Mouse (Mus musculus) forebrain, embryonic 11.5 days (tissue): ENCODE results near the gene Fblim1. TPM values are rescaled to one million over a fixed set of nuclear protein-coding genes. Genes with fewer than 3 reads are reported as not detected.

Experiments used
- ATAC-seq: fragments of 200-750 bp; cut with Nextera tagmentation; replicated peaks from 2 replicates; pipeline ENCODE4 v1.8.0; 2017; ENCODE audit warnings: moderate TSS enrichment; ENCODE audit not compliant: low FRiP score
- DNase-seq: peaks from one replicate; pipeline ENCODE4 v3.0.0-alpha.2; 2017; ENCODE audit warnings: low spot score
- H3K27ac ChIP-seq: fragments of 300-500 bp; sonication (generic); 2 replicates; pipeline ENCODE4 v1.5.1; 2014; ENCODE audit warnings: low read depth, low read length
- H3K27me3 ChIP-seq: fragments of 300-500 bp; sonication (generic); 2 replicates; pipeline ENCODE4 v1.6.1; 2014; ENCODE audit warnings: mild to moderate bottlenecking, low read length, mixed read lengths; ENCODE audit not compliant: control insufficient read depth, insufficient read depth
- H3K36me3 ChIP-seq: fragments of 300-500 bp; sonication (generic); 2 replicates; pipeline ENCODE4 v1.6.1; 2014; ENCODE audit warnings: mild to moderate bottlenecking, low read length, moderate library complexity, mixed read lengths; ENCODE audit not compliant: control insufficient read depth, insufficient read depth
- H3K4me1 ChIP-seq: fragments of 300-500 bp; sonication (generic); replicated peaks from 2 replicates; pipeline ENCODE4 v1.6.1; 2014; ENCODE audit warnings: low read length, mixed read lengths; ENCODE audit not compliant: control insufficient read depth, insufficient read depth
- H3K4me2 ChIP-seq: fragments of 300-500 bp; sonication (generic); 2 replicates; pipeline ENCODE4 v1.6.1; 2014; ENCODE audit warnings: low read depth, mild to moderate bottlenecking, low read length, moderate library complexity, mixed read lengths; ENCODE audit not compliant: severe bottlenecking
- H3K4me3 ChIP-seq: fragments of 300-500 bp; sonication (generic); 2 replicates; pipeline ENCODE4 v1.5.1; 2014; ENCODE audit warnings: low read depth, low read length
- H3K9ac ChIP-seq: fragments of 300-500 bp; sonication (generic); 2 replicates; pipeline ENCODE4 v1.6.1; 2014; ENCODE audit warnings: low read length
- H3K9me3 ChIP-seq: fragments of 300-500 bp; sonication (generic); 2 replicates; pipeline ENCODE4 v1.6.1; 2016; ENCODE audit warnings: low read length, mixed read lengths; ENCODE audit not compliant: control insufficient read depth
- WGBS: fragments of 180-500 bp; shearing (Covaris S2); extraction: QIAGEN DNeasy Blood & Tissue Kit; methylation state at CpG from one replicate; pipeline ENCODE4 v1.1.7; 2014; 5-methylcytosine and 5-hydroxymethylcytosine counted together
- polyA plus RNA-seq: library from polyadenylated mRNA; unstranded; fragments of >200 nt; fragmentation: Nextera tagmentation; extraction: Ambion mirVana; gene quantifications from 2 replicates; pipeline ENCODE4 v1.2.1, GENCODE M21; 2014

The Fblim1 gene
- polyA plus RNA-seq, 1 experiment from 2014 or later, result 21.4 TPM

DNA sequence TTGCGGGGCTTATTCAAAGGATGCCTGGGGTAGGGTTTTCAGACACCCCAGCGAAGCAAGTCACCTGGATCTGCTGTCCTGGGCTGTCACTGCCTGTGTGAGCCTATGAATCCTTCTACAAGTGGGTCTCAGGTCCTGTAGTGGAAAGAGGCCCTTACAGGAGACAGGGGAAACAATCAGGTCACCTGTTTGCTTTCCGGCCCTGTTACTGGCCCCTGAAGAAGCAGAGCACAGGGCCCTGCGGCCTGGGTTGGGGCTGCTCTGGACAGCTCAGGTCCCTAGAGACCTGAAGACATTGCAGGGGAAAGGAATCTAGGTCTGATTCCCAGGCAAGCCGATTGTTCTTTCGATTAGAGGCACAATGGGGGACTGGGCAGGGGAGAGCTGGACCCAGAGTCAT lies 5.5 kb downstream of the Fblim1 start:
- H3K4me2 ChIP-seq, result no peak overlapping the region
- H3K4me3 ChIP-seq, result no peak overlapping the region
- DNase-seq (no peak), ATAC-seq (no peak)
- no peaks in the 10 kb centered on the region for H3K9me3 ChIP-seq
- H3K27me3 ChIP-seq, result peaks cover 21% of the 10 kb centered on the region
- H3K4me1 ChIP-seq, result peaks cover 16% of the 10 kb centered on the region; the same call in 1 of the 2 replicates
- no peak overlapping the region for H3K9ac ChIP-seq
- 19% methylated on average over 6 of the region's 6 CpGs for WGBS
- H3K36me3 ChIP-seq, result no peaks in the 10 kb centered on the region
- H3K27ac ChIP-seq, result no peak overlapping the region

GRCm38 (mm10) chr4:141599251-141600141 lies 6.4 kb downstream of the Fblim1 start:
- H3K27ac ChIP-seq, result no peak overlapping the region
- peaks cover 16% of the 10 kb centered on the region; the same call in 1 of the 2 replicates for H3K4me1 ChIP-seq
- peaks cover 21% of the 10 kb centered on the region for H3K27me3 ChIP-seq
- under 1% methylated on average over 28 of the region's 57 CpGs for WGBS
- peak overlapping the region; percentile 80 for H3K4me2 ChIP-seq
- H3K9ac ChIP-seq, result peak overlapping the region; percentile 56
- H3K4me3 ChIP-seq, result peak overlapping the region; percentile 46
- H3K36me3 ChIP-seq, result no peaks in the 10 kb centered on the region
- ATAC-seq (peak; percentile 25), DNase-seq (peak; percentile 75)
- no peaks in the 10 kb centered on the region for H3K9me3 ChIP-seq

- DNase-seq (no peak), ATAC-seq (no peak)
- H3K4me1 ChIP-seq, result peaks cover 16% of the 10 kb centered on the region; the same call in 1 of the 2 replicates
These were observed 7.0 kb downstream of the Fblim1 start for GRCm38 (mm10) chr4:141598894-141599250.

DNA sequence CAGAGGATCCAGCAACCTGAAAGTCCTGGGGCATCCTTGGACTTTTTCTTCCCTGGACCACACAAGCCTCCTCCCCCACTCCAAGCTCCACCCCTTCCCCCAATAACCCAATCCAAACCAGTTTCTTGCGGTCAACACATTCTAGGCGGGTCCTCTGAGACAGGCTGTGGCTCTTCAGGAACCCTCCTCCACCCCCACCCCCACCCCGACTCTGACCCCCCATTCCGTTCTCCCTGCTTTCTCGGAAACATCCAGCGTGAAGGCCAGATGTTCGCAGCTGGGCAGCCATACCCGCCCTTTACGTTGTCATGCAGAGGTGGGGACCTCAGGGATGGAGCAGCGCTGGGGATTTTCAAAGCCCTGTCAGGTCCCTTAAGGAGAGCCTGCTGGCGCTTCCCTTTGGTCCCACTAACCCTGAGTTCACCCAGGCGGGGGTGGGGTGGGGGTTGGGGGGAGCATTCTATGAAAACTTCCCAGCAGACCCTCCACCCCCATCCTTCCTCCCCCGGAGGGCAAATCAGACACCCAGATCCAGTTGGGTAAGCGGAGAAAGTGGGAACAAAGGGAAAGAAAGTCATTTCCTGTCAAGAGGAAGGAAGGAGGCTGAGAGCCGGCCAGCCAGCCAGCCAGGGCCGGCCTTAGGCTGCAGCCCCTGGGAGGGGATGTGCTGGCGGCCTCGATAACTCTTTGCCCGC lies 7.5 kb downstream of the Fblim1 start:
- ATAC-seq (no peak), DNase-seq (peak; percentile 63)
- H3K9ac ChIP-seq, result peak overlapping the region; percentile 32
- peaks cover 21% of the 10 kb centered on the region for H3K27me3 ChIP-seq
- H3K4me3 ChIP-seq, result peak overlapping the region; percentile 46
- peak overlapping the region; percentile 80 for H3K4me2 ChIP-seq
- no peaks in the 10 kb centered on the region for H3K9me3 ChIP-seq
- H3K36me3 ChIP-seq, result no peaks in the 10 kb centered on the region
- H3K27ac ChIP-seq, result no peak overlapping the region
- H3K4me1 ChIP-seq, result peaks cover 16% of the 10 kb centered on the region; the same call in 1 of the 2 replicates
- under 1% methylated on average over 19 of the region's 19 CpGs for WGBS

More at GRCm38 (mm10) chr4:141598894-141599250, 7.0 kb downstream of the Fblim1 start:
- peak overlapping the region; percentile 56 for H3K9ac ChIP-seq
- peak overlapping the region; percentile 80 for H3K4me2 ChIP-seq
- H3K27me3 ChIP-seq, result peaks cover 21% of the 10 kb centered on the region
- no peaks in the 10 kb centered on the region for H3K36me3 ChIP-seq
- no peaks in the 10 kb centered on the region for H3K9me3 ChIP-seq
- peak overlapping the region; percentile 46 for H3K4me3 ChIP-seq
- WGBS, result 1% methylated on average over 9 of the region's 9 CpGs
- no peak overlapping the region for H3K27ac ChIP-seq

DNA sequence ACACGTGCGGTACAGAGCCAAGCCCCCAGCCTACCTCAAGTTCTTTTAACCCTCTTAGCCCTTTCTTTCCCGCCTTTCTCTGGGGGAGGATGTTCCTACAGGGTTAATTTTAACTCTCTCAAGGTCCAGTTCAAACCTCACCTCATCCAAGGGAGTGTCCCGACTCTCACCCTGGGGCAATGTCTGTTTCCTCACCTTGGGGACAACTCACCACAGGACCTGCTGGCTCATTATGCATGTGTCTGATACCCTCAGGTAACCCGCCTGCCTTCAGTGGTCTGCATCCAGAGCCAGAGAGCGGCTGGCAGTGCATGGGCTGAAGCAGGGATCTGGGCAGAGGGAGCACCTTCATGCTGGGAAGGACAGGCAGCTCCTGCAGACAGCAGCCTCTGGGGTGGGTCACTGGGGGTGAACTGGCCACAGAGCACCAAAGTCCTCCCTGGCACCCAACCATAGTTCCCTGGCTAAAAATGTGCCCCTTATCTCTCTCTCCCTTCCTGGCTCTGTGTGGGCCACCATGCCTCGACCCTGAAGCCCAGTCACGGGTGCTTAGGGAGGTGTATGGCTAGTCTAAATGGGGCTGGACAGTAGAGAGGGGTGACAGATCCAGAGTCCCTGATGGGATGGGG lies 9.1 kb downstream of the Fblim1 start:
- no peak overlapping the region for H3K4me2 ChIP-seq
- H3K9me3 ChIP-seq, result no peaks in the 10 kb centered on the region
- no peak overlapping the region for H3K4me3 ChIP-seq
- ATAC-seq (no peak), DNase-seq (no peak)
- no peaks in the 10 kb centered on the region for H3K36me3 ChIP-seq
- no peak overlapping the region for H3K27ac ChIP-seq
- 87% methylated on average over 8 of the region's 8 CpGs for WGBS
- H3K27me3 ChIP-seq, result peaks cover 21% of the 10 kb centered on the region
- H3K9ac ChIP-seq, result no peak overlapping the region
- H3K4me1 ChIP-seq, result peaks cover 16% of the 10 kb centered on the region; the same call in 1 of the 2 replicates

DNA sequence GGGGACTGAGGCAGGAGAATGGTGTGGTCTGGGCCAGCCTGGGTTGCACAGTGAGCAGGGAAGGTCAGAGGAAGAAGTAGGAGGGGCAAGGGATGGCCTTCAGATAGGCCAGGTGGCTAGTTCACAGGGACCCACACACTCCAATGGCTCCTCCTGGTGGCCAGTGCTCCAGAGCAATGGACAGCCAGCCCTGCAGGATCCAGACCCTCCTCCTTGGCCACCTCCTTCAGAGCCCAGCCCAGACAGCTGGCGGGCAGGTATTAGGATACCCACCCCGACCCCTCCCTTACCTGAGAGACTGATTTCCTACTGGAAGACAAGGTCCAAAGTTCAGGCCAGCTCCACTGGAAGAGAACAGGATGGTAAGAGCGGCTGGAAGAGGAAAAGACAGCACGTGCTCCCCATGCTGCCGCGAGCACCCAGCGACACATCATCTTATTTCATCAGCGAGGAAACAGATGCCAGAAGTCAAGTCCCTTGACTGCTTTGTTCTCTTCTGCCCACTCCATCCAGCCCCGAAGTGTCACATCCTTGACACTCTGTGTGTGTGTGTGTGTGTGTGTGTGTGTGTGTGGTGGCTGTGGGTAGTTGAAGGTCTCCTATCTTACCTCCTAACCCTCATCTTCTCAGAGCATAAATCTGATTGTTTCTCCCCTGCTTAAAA lies 10.2 kb downstream of the Fblim1 start:
- ATAC-seq (no peak), DNase-seq (no peak)
- peaks cover 16% of the 10 kb centered on the region; the same call in 1 of the 2 replicates for H3K4me1 ChIP-seq
- peaks cover 19% of the 10 kb centered on the region for H3K27me3 ChIP-seq
- H3K4me3 ChIP-seq, result no peak overlapping the region
- no peaks in the 10 kb centered on the region for H3K9me3 ChIP-seq
- no peaks in the 10 kb centered on the region for H3K36me3 ChIP-seq
- WGBS, result 83% methylated on average over 9 of the region's 9 CpGs
- H3K4me2 ChIP-seq, result no peak overlapping the region
- no peak overlapping the region for H3K27ac ChIP-seq
- no peak overlapping the region for H3K9ac ChIP-seq

DNA sequence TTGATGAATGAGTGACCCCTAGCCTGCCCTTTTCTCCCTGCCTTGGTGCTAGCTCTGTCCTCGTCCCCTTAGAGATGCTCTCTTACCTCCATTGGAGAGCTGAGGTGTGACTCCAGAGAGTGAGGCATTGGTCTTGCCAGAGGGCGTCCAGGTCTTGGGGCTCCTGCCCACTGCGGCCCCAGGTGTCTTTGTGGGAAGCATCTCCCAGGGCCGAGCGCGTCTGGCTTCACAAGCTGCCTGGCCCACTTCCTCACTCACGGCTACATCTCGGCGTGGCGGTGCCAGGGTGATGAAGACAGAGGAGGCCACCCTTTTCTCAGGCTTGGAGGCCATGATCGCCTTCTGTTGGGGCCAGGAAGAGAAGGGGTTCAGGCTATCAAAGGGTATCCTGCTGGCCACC lies 10.8 kb downstream of the Fblim1 start:
- ATAC-seq, result no peak
- H3K9me3 ChIP-seq, result no peaks in the 10 kb centered on the region
- H3K9ac ChIP-seq, result no peak overlapping the region
- no peak overlapping the region for H3K4me2 ChIP-seq
- peaks cover 16% of the 10 kb centered on the region; the same call in 1 of the 2 replicates for H3K4me1 ChIP-seq
- peaks cover 18% of the 10 kb centered on the region for H3K27me3 ChIP-seq
- no peak for DNase-seq
- H3K27ac ChIP-seq, result no peak overlapping the region
- no peak overlapping the region for H3K4me3 ChIP-seq
- no peaks in the 10 kb centered on the region for H3K36me3 ChIP-seq
- 93% methylated on average over 11 of the region's 11 CpGs for WGBS

DNA sequence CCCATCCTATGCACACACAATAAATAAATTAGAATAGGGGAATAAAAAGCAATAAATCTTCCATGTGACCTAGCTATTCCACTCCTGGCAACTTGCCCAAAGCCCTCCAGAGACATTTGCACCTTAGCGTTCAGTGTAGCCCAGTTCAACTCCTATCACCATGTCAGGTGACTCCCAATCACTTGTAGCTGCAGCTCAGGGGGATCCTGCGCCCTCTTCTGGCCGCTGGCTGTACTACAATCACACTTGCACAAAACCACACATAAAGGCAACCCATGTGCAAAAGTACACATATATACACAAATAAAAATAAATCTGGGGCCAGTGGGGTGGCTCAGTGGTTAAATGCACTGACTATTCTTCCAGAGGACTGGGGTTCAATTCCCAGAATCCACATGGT lies 14.3 kb downstream of the Fblim1 start:
- Histone ChIP-seq H3K9ac (no peak overlapping the region), H3K36me3 (no peaks in the 10 kb centered on the region), H3K4me1 (no peaks in the 10 kb centered on the region), H3K4me3 (no peak overlapping the region), H3K4me2 (no peak overlapping the region), H3K27ac (no peak overlapping the region), H3K9me3 (no peaks in the 10 kb centered on the region), H3K27me3 (no peaks in the 10 kb centered on the region)
- DNase-seq (peak; percentile 72), ATAC-seq (no peak)
- 26% methylated on average over 3 of the region's 3 CpGs for WGBS
